Mouse (Mus musculus): ENCODE measurements around the gene Ctse.

Gene Ctse

GRCm38 (mm10) chr1:131699642-131700041, 61.5 kb downstream of the Ctse start:
- no peak for DNase-seq (ENCODE audit: low read depth, low spot score)

- no peak for DNase-seq (ENCODE audit: low read depth, low spot score)
These were observed 62.3 kb downstream of the Ctse start for GRCm38 (mm10) chr1:131700447-131700846.

- DNase-seq (ENCODE audit: low read depth, low spot score): peak; percentile 31
These were observed 63.3 kb downstream of the Ctse start for GRCm38 (mm10) chr1:131701391-131701790.

DNA sequence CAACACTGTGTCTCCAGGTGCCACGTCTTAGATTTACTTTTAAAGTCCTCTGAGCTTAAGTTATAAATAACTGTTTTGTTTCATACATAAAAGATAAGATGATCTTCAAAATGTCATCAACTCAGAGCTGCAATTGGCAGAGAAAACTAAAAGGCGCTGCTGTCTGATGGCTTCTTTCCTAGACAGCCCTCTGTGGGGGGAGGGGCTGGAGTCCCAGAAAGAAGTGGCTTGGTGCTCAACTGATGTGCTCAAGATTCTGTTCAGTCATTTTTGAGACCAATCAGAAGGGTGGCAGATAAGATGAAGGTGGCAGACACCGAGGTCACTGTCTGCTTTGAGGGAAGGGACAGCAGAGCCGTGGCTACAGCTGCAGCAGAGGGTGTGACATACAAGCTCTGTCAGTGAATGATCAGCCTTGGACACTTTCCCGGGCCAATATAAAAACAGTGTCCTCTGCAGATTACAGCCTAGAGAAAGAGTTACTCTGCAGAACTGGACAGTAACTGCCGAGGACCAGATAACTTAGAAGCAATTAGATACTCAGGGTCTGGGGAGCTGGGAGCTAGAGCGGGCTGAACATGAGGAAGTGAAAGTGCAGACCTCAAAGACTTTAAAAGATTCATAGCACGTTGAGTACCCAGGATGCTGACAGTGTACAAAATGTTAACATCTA, 64.1 kb downstream of the Ctse start:
- DNase-seq (ENCODE audit: low read depth, low spot score): no peak

DNA sequence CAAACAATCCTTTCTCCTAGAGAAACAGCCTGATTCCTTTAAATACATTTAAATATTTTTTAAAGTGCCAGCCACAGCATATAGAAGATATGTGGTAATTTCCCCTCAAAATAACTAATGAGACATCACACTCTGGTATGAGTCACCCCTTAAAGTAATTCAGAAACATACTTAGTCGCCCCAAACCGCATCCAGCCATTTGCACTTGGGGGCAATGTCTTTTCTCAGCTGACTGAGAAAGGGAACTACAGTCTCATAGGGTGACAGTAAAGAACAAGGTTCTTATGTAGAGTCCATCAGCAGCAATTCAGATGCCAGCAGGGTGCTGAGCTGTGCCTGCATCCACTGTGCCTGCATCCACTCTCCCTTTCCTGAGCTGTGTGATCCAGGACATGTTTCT, 65.4 kb downstream of the Ctse start:
- no peak for DNase-seq (ENCODE audit: low read depth, low spot score)

- DNase-seq (ENCODE audit: low read depth, low spot score): peak; percentile 42
These were observed 70.2 kb downstream of the Ctse start for GRCm38 (mm10) chr1:131708338-131708737.

DNA sequence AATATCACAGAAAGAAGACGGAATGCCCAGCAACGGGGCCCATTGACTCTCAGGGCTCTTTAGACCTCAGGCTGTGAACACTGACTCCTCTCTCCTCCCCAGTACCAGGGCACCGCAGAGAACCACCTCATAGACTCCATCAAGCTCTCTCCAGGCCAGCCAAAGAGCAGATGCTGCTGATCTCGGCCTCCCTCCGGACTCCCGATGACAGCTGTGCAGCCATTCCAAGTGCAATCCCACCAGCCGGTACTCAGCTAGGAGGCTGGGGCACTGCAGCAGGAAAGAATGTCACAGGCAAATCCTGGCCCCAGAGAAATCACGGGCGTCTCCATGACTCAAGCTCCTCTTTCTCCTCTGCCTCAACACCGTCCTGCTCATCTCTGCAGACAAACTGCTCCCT, 73.4 kb downstream of the Ctse start:
- no peak for DNase-seq (ENCODE audit: low read depth, low spot score)

DNA sequence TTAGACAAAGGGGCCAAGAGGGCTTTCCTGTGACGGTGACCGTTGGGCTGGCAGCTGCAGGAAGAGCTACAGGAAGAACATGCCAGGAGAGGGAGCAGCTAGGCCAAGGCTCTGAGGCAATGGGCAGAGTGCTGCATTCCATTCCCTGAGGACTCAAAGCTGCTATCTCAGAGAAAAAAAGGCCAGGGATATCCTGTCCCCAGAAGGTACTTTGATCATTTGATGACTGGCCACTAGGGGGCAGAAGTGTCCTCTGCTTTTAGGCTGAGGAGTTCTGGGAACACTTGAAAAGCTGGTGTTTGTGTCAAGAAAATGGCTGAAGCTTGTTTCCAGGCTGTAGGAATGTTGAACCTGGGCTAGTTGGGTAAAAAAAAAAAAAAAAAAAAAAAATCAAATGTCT, 74.3 kb downstream of the Ctse start:
- DNase-seq (ENCODE audit: low read depth, low spot score): peak; percentile 90

- peak; percentile 71 for DNase-seq (ENCODE audit: low read depth, low spot score)
These were observed 76.6 kb downstream of the Ctse start for GRCm38 (mm10) chr1:131714388-131715337.

- peak; percentile 71 for DNase-seq (ENCODE audit: low read depth, low spot score)
These were observed 81.0 kb downstream of the Ctse start for GRCm38 (mm10) chr1:131718952-131719694.

- DNase-seq (ENCODE audit: low read depth, low spot score): no peak
These were observed 83.9 kb downstream of the Ctse start for GRCm38 (mm10) chr1:131721989-131722388.

- DNase-seq (ENCODE audit: low read depth, low spot score): no peak
These were observed 85.4 kb downstream of the Ctse start for GRCm38 (mm10) chr1:131723549-131723948.
